Mouse (Mus musculus) forebrain, postnatal 0 days (tissue): ENCODE measurements at regions not wholly inside any gene's neighbourhood (a gene's known extent, or its start where the extent isn't known, plus 50 kb on each side); places are given as distances from the start of the nearest gene placed in this dataset.

ENCODE experiments used
- ATAC-seq: fragments of 200-750 bp; cut with Nextera tagmentation; 2 replicates; pipeline ENCODE4 v1.8.0; 2017; ENCODE audit warnings: mild to moderate bottlenecking, moderate library complexity
- DNase-seq: peaks from one replicate; pipeline ENCODE4 v3.0.0-alpha.2; 2015
- H3K27ac ChIP-seq: fragments of 300-500 bp; sonication (generic); 2 replicates; pipeline ENCODE4 v1.5.1; 2014; ENCODE audit warnings: low read depth, mild to moderate bottlenecking, antibody characterized with exemption, low read length, moderate library complexity, mixed read lengths
- H3K27me3 ChIP-seq: fragments of 300-500 bp; sonication (generic); 2 replicates; pipeline ENCODE4 v1.6.1; 2014; ENCODE audit warnings: mild to moderate bottlenecking, low read length, mixed read lengths; ENCODE audit not compliant: insufficient read depth
- H3K36me3 ChIP-seq: fragments of 300-500 bp; sonication (generic); 2 replicates; pipeline ENCODE4 v1.6.1; 2014; ENCODE audit warnings: mild to moderate bottlenecking, moderate library complexity; ENCODE audit not compliant: insufficient read depth
- H3K4me1 ChIP-seq: fragments of 300-500 bp; sonication (generic); 2 replicates; pipeline ENCODE4 v1.6.1; 2014; ENCODE audit warnings: antibody characterized with exemption; ENCODE audit not compliant: insufficient read depth
- H3K4me2 ChIP-seq: fragments of 300-500 bp; sonication (generic); 2 replicates; pipeline ENCODE4 v1.6.1; 2014; ENCODE audit warnings: low read depth, mild to moderate bottlenecking, moderate library complexity
- H3K4me3 ChIP-seq: fragments of 300-500 bp; sonication (generic); 2 replicates; pipeline ENCODE4 v1.5.1; 2014; ENCODE audit warnings: low read depth, low read length, mixed read lengths
- H3K9ac ChIP-seq: fragments of 300-500 bp; sonication (generic); 2 replicates; pipeline ENCODE4 v1.6.1; 2014; ENCODE audit warnings: mild to moderate bottlenecking
- H3K9me3 ChIP-seq: fragments of 300-500 bp; sonication (generic); 2 replicates; pipeline ENCODE4 v1.6.1; 2016; ENCODE audit warnings: low read length
- CTCF ChIP-seq: sonication (generic); IDR thresholded peaks from 2 replicates; pipeline ENCODE4 v1.5.1; 2016; ENCODE audit warnings: antibody characterized with exemption, control low read depth, low read depth
- WGBS: fragments of 180-500 bp; shearing (Covaris S2); extraction: QIAGEN DNeasy Blood & Tissue Kit; methylation state at CpG from one replicate; pipeline ENCODE4 v1.1.7; 2014; 5-methylcytosine and 5-hydroxymethylcytosine counted together

GRCm38 (mm10) chr13:72715959-72716680 is 87.5 kb downstream of the Irx2 start:
- ATAC-seq, result no peak
- TF ChIP-seq CTCF, result no peak

GRCm38 (mm10) chr13:72727126-72727525 is 98.5 kb downstream of the Irx2 start:
- no peak overlapping the region for H3K27ac ChIP-seq
- H3K27me3 ChIP-seq, result no peaks in the 10 kb centered on the region
- no peak for TF ChIP-seq CTCF
- H3K4me1 ChIP-seq, result no peaks in the 10 kb centered on the region
- H3K4me3 ChIP-seq, result no peak overlapping the region
- no peaks in the 10 kb centered on the region for H3K36me3 ChIP-seq
- no peaks in the 10 kb centered on the region for H3K9me3 ChIP-seq
- DNase-seq (no peak), ATAC-seq (0 out of 2 replicates have a peak, but pooled peaks have one; percentile 10)
- WGBS, result 44% methylated on average over 9 of the region's 9 CpGs
- H3K4me2 ChIP-seq, result no peak overlapping the region
- no peak overlapping the region for H3K9ac ChIP-seq

More at GRCm38 (mm10) chr13:72715959-72716680, 87.5 kb downstream of the Irx2 start:
- H3K4me2 ChIP-seq, result no peak overlapping the region
- H3K27me3 ChIP-seq, result no peaks in the 10 kb centered on the region
- DNase-seq, result no peak
- no peak overlapping the region for H3K27ac ChIP-seq
- WGBS, result 74% methylated on average over 6 of the region's 6 CpGs
- H3K4me3 ChIP-seq, result no peak overlapping the region
- no peaks in the 10 kb centered on the region for H3K4me1 ChIP-seq
- no peak overlapping the region for H3K9ac ChIP-seq
- no peaks in the 10 kb centered on the region for H3K36me3 ChIP-seq
- no peaks in the 10 kb centered on the region for H3K9me3 ChIP-seq

GRCm38 (mm10) chr13:72735916-72736315 is 107.3 kb downstream of the Irx2 start:
- 61% methylated on average over 8 of the region's 8 CpGs for WGBS
- peak; percentile 97 for ATAC-seq
- peak overlapping the region; percentile 15; the same call in 1 of the 2 replicates for H3K4me2 ChIP-seq
- no peak overlapping the region for H3K9ac ChIP-seq
- no peak overlapping the region for H3K27ac ChIP-seq
- H3K9me3 ChIP-seq, result no peaks in the 10 kb centered on the region
- no peaks in the 10 kb centered on the region for H3K4me1 ChIP-seq
- no peak overlapping the region for H3K4me3 ChIP-seq
- no peak for TF ChIP-seq CTCF
- peak; percentile 66 for DNase-seq
- no peaks in the 10 kb centered on the region for H3K36me3 ChIP-seq
- no peaks in the 10 kb centered on the region for H3K27me3 ChIP-seq

GRCm38 (mm10) chr13:72736992-72737391 is 108.4 kb downstream of the Irx2 start:
- Histone ChIP-seq H3K4me2 (no peak overlapping the region), H3K9me3 (no peaks in the 10 kb centered on the region), H3K27me3 (no peaks in the 10 kb centered on the region), H3K36me3 (no peaks in the 10 kb centered on the region), H3K4me1 (no peaks in the 10 kb centered on the region), H3K9ac (no peak overlapping the region), H3K27ac (no peak overlapping the region), H3K4me3 (no peak overlapping the region)
- DNase-seq (no peak), ATAC-seq (no peak)
- no peak for TF ChIP-seq CTCF
- WGBS, result 73% methylated on average over 8 of the region's 8 CpGs

- Histone ChIP-seq H3K9me3 (no peaks in the 10 kb centered on the region), H3K27me3 (no peaks in the 10 kb centered on the region), H3K36me3 (no peaks in the 10 kb centered on the region), H3K4me2 (no peak overlapping the region), H3K4me3 (no peak overlapping the region), H3K27ac (no peak overlapping the region), H3K9ac (no peak overlapping the region), H3K4me1 (no peaks in the 10 kb centered on the region)
- TF ChIP-seq CTCF, result peak; percentile 22; the same call in 1 of the 2 replicates
- DNase-seq, result no peak
- 89% methylated on average over 3 of the region's 3 CpGs for WGBS
- no peak for ATAC-seq
Observed at GRCm38 (mm10) chr13:72747187-72747586, 118.6 kb downstream of the Irx2 start.

- H3K9me3 ChIP-seq, result no peaks in the 10 kb centered on the region
- ATAC-seq (no peak), DNase-seq (no peak)
- no peaks in the 10 kb centered on the region for H3K36me3 ChIP-seq
- no peaks in the 10 kb centered on the region for H3K27me3 ChIP-seq
- no peak overlapping the region for H3K9ac ChIP-seq
- no peak overlapping the region for H3K27ac ChIP-seq
- no peak overlapping the region for H3K4me2 ChIP-seq
- no peak for TF ChIP-seq CTCF
- 85% methylated on average over 4 of the region's 4 CpGs for WGBS
- no peak overlapping the region for H3K4me3 ChIP-seq
- no peaks in the 10 kb centered on the region for H3K4me1 ChIP-seq
Observed at GRCm38 (mm10) chr13:72755036-72755435, 126.4 kb downstream of the Irx2 start.

- WGBS, result 85% methylated on average over 5 of the region's 5 CpGs
- Histone ChIP-seq H3K4me1 (no peaks in the 10 kb centered on the region), H3K9me3 (no peaks in the 10 kb centered on the region), H3K36me3 (no peaks in the 10 kb centered on the region), H3K4me3 (no peak overlapping the region), H3K27ac (no peak overlapping the region), H3K9ac (no peak overlapping the region), H3K27me3 (no peaks in the 10 kb centered on the region; the same call in 1 of the 2 replicates), H3K4me2 (no peak overlapping the region)
- DNase-seq (no peak), ATAC-seq (no peak)
- TF ChIP-seq CTCF, result no peak
Observed at GRCm38 (mm10) chr13:72762481-72762880, 133.9 kb downstream of the Irx2 start.
